ENCODE assay signal across 8 mouse cellular contexts in genomic region chr4:139198004-139198689, GRCm38 (mm10). TPM values are rescaled to one million over a fixed set of nuclear protein-coding genes. Genes with fewer than 3 reads are reported as not detected.
DNase-seq lines count a peak whose midpoint lies in the region; ATAC-seq and TF ChIP-seq lines count a peak whose summit lies in the region.

No protein-coding gene starts in this region.

- no peak overlapping the region for H3K9ac ChIP-seq in MEL (ENCODE audit: control insufficient read depth, low read depth, low read length, poor library complexity, severe bottlenecking)
- H3K9ac ChIP-seq in heart, embryonic 15.5 days, result no peak overlapping the region

- no peaks in the 10 kb centered on the region for H3K27me3 ChIP-seq in MEL (ENCODE audit: control insufficient read depth in 1 of 2, insufficient read depth in 2 of 2, low read length in 2 of 2)
- H3K27me3 ChIP-seq in heart, embryonic 15.5 days, result no peaks in the 10 kb centered on the region

- peaks cover 0 to 71% of the 10 kb centered on the region in 2 experiments; a peak in 2 of 4 replicates for H3K36me3 ChIP-seq in MEL (ENCODE audit: control insufficient read depth in 1 of 2, insufficient read depth in 2 of 2, low read length in 2 of 2)
- H3K36me3 ChIP-seq in heart, embryonic 15.5 days, result peaks cover 5% of the 10 kb centered on the region; the same call in 1 of the 2 replicates

- H3K4me2 ChIP-seq in heart, embryonic 15.5 days, result peak overlapping the region; percentile 22

- peaks cover 29 to 80% of the 10 kb centered on the region in 2 experiments for H3K4me1 ChIP-seq in MEL (ENCODE audit: control insufficient read depth in 1 of 2, insufficient read depth in 2 of 2, low read length in 2 of 2)
- H3K4me1 ChIP-seq in heart, embryonic 15.5 days (replicated peaks), result peaks cover 80% of the 10 kb centered on the region

- 42% methylated on average over 9 of the region's 9 CpGs for WGBS in heart, embryonic 15.5 days

- H3K4me3 ChIP-seq in MEL (ENCODE audit: control insufficient read depth in 1 of 2, insufficient read depth in 1 of 2, low read depth in 2 of 2, low read length in 2 of 2), result no peak overlapping the region
- H3K4me3 ChIP-seq in heart, embryonic 15.5 days, result no peak overlapping the region

- H3K9me3 ChIP-seq in MEL (replicated peaks; ENCODE audit: insufficient read depth, low read length), result no peaks in the 10 kb centered on the region
- H3K9me3 ChIP-seq in heart, embryonic 15.5 days (replicated peaks), result no peaks in the 10 kb centered on the region

- no peak for TF ChIP-seq RAD21 in MEL (IDR thresholded peaks at IDR 0.05; ENCODE audit: low read depth, low read length)

- peaks cover 75% of the 10 kb centered on the region for H3K79me2 ChIP-seq in MEL (ENCODE audit: control insufficient read depth, insufficient read depth, low read length, poor library complexity)

- peak overlapping the region; percentile 99 for H3K27ac ChIP-seq in MEL (ENCODE audit: control insufficient read depth, low read depth, low read length)
- H3K27ac ChIP-seq in heart, embryonic 15.5 days, result peak overlapping the region; percentile 72

- peak; percentile 46 to 49 for DNase-seq in cerebellum, postnatal 14 days
- no peak for DNase-seq in cerebellum, adult 11-12 months
- DNase-seq in MEL (ENCODE audit: low read depth, low spot score), result no peak
- peak; percentile 54 for DNase-seq in liver
- DNase-seq in skeletal muscle tissue, adult 2 months (ENCODE audit: low read depth, low spot score), result peak; percentile 86
- DNase-seq in cerebellum, adult 11 months, result no peak
- no peak for DNase-seq in urinary bladder, postnatal 10 days (ENCODE audit: low spot score)

- TF ChIP-seq EP300 in MEL (IDR thresholded peaks at IDR 0.05; ENCODE audit: low read depth in 1 of 2, low read length in 2 of 2), result no peak

- no peak for TF ChIP-seq POLR2A in MEL (IDR thresholded peaks at IDR 0.05; ENCODE audit: control insufficient read depth in 1 of 2, insufficient read depth in 1 of 2, low read depth in 1 of 2, low read length in 2 of 2, poor library complexity in 1 of 2)

- no peak for TF ChIP-seq CTCF in MEL (IDR thresholded peaks at IDR 0.05 in 2 of 3, conservative IDR thresholded peaks at IDR 0.05 in 1 of 3; ENCODE audit: control insufficient read depth in 1 of 3, insufficient read depth in 1 of 3, low read depth in 2 of 3, low read length in 3 of 3, poor library complexity in 1 of 3, severe bottlenecking in 1 of 3)

- ATAC-seq in heart, embryonic 15.5 days (replicated peaks; ENCODE audit: insufficient number of reproducible peaks, insufficient read depth, low FRiP score, low read depth), result peak; percentile 45; the same call in 1 of the 2 replicates

TF ChIP-seq in MEL, 35 proteins besides CTCF, POLR2A, EP300 and RAD21:
- TF ChIP-seq NELFE (IDR thresholded peaks at IDR 0.05; ENCODE audit: low read depth, low read length), result 0 out of 2 replicates have a peak, but pooled peaks have one; percentile 19
- no peak for TF ChIP-seq SMC3 (IDR thresholded peaks at IDR 0.05; ENCODE audit: low read depth, low read length)
- no peak for TF ChIP-seq E2F4 (IDR thresholded peaks at IDR 0.05; ENCODE audit: borderline replicate concordance, low read depth, low read length)

RNA-seq across cellular contexts. Expression of gene Capzb, which starts 5.4 kb away (rescaled TPM):
- 91.2 and 103 TPM in 2 replicates for total RNA-seq in MEL (2012; rRNA removed)
- 100 to 1,000 TPM in 1 of 2 experiments, not detected in 1; 354 TPM for polyA plus RNA-seq in MEL (2012; ENCODE audit: insufficient read depth in 1 of 2, insufficient read length in 2 of 2, low read depth in 1 of 2, low replicate concordance in 2 of 2, missing spikeins in 1 of 2)
- polyA plus RNA-seq in heart, embryonic 15.5 days (2015; fragmentation: Nextera tagmentation; extraction: Ambion mirVana), result 363 and 375 TPM in 2 replicates

Comparison
In these comparisons a context has a peak if more than half of its experiments do, and no peak if none do; other contexts are left out.
1. DNase-seq: peak in cerebellum, postnatal 14 days (2 of 2), liver (single experiment) and skeletal muscle tissue, adult 2 months (single experiment); none in cerebellum, adult 11-12 months (single experiment), MEL (single experiment), cerebellum, adult 11 months (single experiment) and urinary bladder, postnatal 10 days (single experiment).